Mouse (Mus musculus): ENCODE measurements around the gene Map2. TPM values are rescaled to one million over a fixed set of nuclear protein-coding genes. Genes with fewer than 3 reads are reported as not detected.

Gene Map2
- polyA plus RNA-seq (2012; rRNA removed): 1.1 and 1.6 TPM in 2 replicates

DNA sequence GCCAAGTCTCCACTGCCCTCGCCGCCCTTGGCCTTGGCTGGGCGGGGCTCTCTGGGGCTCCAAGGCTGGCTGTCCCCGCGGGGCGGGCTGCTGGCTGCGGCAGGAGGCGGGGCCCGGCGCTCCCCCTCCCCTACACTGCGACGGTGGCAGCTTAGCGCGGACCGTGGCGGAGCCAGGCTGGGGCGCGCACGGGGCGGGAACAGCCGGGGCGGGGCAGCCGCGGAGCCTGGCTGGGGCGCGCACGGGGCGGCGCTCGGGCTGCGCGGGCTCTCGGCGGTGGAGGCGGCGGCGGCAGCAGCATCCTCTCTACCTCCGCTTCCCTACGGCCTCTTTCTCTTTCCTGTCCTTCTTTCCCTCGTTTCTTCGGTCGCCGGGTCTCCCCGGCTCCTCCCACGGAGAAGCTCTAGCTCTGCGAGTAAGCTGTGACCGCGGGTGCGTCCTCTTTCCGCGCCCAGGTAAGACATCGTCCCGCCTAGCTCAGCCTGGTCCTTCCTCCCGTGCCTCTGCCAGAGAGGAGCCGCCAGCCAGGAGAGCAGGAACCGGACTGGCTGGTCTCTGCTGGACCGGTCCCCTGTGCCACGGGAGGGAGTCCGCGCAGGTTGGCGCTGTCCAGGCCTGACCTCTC is at the start of gene Map2:
Gene Map2, plus strand, starts transcription at position 233 of the 625 bp plus-strand sequence.
- Histone ChIP-seq H3K4me1 (ENCODE audit: control insufficient read depth, insufficient read depth, insufficient read length) (peaks cover 5% of the 10 kb centered on the region), H3K36me3 (ENCODE audit: control insufficient read depth, insufficient read depth, low read length) (no peaks in the 10 kb centered on the region), H3K27me3 (ENCODE audit: control insufficient read depth, insufficient read depth, low read length) (0 out of 2 replicates have a peak, but pooled peaks cover 1% of the 10 kb centered on the region), H3K4me3 (ENCODE audit: extremely low read depth, insufficient read depth, insufficient read length) (peak within 1 kb of the TSS; percentile 55), H3K27ac (ENCODE audit: insufficient read depth, low read length) (no peak within 1 kb of the TSS)
- DNase-seq (ENCODE audit: low read depth in 1 of 2, low spot score in 2 of 2): peak in 1 of 2 experiments; percentile 41
- TF ChIP-seq CTCF (IDR thresholded peaks at IDR 0.05; ENCODE audit: extremely low read depth, insufficient read depth, insufficient read length, insufficient replicate concordance): no peak
- TF ChIP-seq POLR2A (IDR thresholded peaks at IDR 0.05; ENCODE audit: low read depth, low read length): no peak
- WGBS: 3% methylated on average over 37 of the region's 61 CpGs

- TF ChIP-seq POLR2A (IDR thresholded peaks at IDR 0.05; ENCODE audit: low read depth, low read length): no peak
- TF ChIP-seq CTCF (IDR thresholded peaks at IDR 0.05; ENCODE audit: extremely low read depth, insufficient read depth, insufficient read length, insufficient replicate concordance): no peak
- DNase-seq (ENCODE audit: low read depth in 1 of 2, low spot score in 2 of 2): no peak
- H3K4me1 ChIP-seq (ENCODE audit: control insufficient read depth, insufficient read depth, insufficient read length): no peaks in the 10 kb centered on the region
- no peak overlapping the region for H3K27ac ChIP-seq (ENCODE audit: insufficient read depth, low read length)
- no peaks in the 10 kb centered on the region for H3K27me3 ChIP-seq (ENCODE audit: control insufficient read depth, insufficient read depth, low read length)
- H3K4me3 ChIP-seq (ENCODE audit: extremely low read depth, insufficient read depth, insufficient read length): no peak overlapping the region
- H3K36me3 ChIP-seq (ENCODE audit: control insufficient read depth, insufficient read depth, low read length): no peaks in the 10 kb centered on the region
Measured at GRCm38 (mm10) chr1:66133014-66133413, 42.1 kb upstream of the Map2 start.

DNA sequence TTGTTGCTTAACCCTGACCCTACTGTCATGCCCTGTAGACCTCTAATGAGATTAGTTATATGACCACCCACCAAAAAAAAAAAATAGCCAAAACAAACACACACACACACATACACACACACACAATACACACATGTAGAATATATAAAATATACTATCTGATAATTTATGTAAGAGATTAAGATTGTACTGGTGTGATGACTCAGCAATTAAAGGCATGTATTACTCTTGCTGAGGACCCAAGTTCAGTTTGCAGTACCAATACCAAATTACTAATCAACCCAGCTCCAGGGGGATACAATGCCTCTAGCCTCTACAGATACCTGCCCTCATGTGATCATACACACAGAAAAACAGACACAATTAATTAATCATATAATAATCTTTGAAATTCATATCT is 39.7 kb upstream of the Map2 start:
- no peaks in the 10 kb centered on the region for H3K27me3 ChIP-seq (ENCODE audit: control insufficient read depth, insufficient read depth, low read length)
- TF ChIP-seq POLR2A (IDR thresholded peaks at IDR 0.05; ENCODE audit: low read depth, low read length) (no peak), CTCF (IDR thresholded peaks at IDR 0.05; ENCODE audit: extremely low read depth, insufficient read depth, insufficient read length, insufficient replicate concordance) (no peak)
- H3K4me3 ChIP-seq (ENCODE audit: extremely low read depth, insufficient read depth, insufficient read length): no peak overlapping the region
- H3K27ac ChIP-seq (ENCODE audit: insufficient read depth, low read length): no peak overlapping the region
- H3K4me1 ChIP-seq (ENCODE audit: control insufficient read depth, insufficient read depth, insufficient read length): no peaks in the 10 kb centered on the region
- no peak for DNase-seq (ENCODE audit: low read depth in 1 of 2, low spot score in 2 of 2)
- H3K36me3 ChIP-seq (ENCODE audit: control insufficient read depth, insufficient read depth, low read length): no peaks in the 10 kb centered on the region

DNA sequence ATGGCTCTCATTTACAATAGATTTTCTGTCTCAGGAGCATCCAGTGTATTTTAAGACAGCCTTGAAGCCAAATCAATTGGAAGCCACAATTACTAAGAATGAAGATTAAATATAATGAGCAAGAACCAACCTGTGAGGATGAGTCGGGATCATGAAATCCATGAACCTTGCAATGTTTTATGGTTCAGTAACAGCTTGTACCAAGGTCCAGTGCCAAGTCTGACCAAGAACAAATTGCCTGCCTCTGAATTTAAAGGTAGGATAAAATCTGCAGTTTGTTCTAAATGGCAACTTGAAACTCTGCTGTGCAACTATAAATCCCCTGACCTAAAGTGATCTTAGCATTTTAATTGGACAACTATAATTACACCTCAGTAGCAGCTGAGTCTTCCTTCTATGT is 34.4 kb upstream of the Map2 start:
- no peak for TF ChIP-seq CTCF (IDR thresholded peaks at IDR 0.05; ENCODE audit: extremely low read depth, insufficient read depth, insufficient read length, insufficient replicate concordance)
- TF ChIP-seq POLR2A (IDR thresholded peaks at IDR 0.05; ENCODE audit: low read depth, low read length): no peak
- Histone ChIP-seq H3K4me3 (ENCODE audit: extremely low read depth, insufficient read depth, insufficient read length) (no peak overlapping the region), H3K27ac (ENCODE audit: insufficient read depth, low read length) (no peak overlapping the region), H3K36me3 (ENCODE audit: control insufficient read depth, insufficient read depth, low read length) (no peaks in the 10 kb centered on the region), H3K4me1 (ENCODE audit: control insufficient read depth, insufficient read depth, insufficient read length) (no peaks in the 10 kb centered on the region), H3K27me3 (ENCODE audit: control insufficient read depth, insufficient read depth, low read length) (no peaks in the 10 kb centered on the region)
- no peak for DNase-seq (ENCODE audit: low read depth in 1 of 2, low spot score in 2 of 2)
- 93% methylated on average over 1 of the region's 1 CpGs for WGBS

- no peaks in the 10 kb centered on the region for H3K27me3 ChIP-seq (ENCODE audit: control insufficient read depth, insufficient read depth, low read length)
- H3K36me3 ChIP-seq (ENCODE audit: control insufficient read depth, insufficient read depth, low read length): no peaks in the 10 kb centered on the region
- DNase-seq (ENCODE audit: low read depth in 1 of 2, low spot score in 2 of 2): no peak
- WGBS: 69% methylated on average over 3 of the region's 3 CpGs
- H3K4me3 ChIP-seq (ENCODE audit: extremely low read depth, insufficient read depth, insufficient read length): no peak overlapping the region
- H3K27ac ChIP-seq (ENCODE audit: insufficient read depth, low read length): no peak overlapping the region
- no peak for TF ChIP-seq CTCF (IDR thresholded peaks at IDR 0.05; ENCODE audit: extremely low read depth, insufficient read depth, insufficient read length, insufficient replicate concordance)
- no peak for TF ChIP-seq POLR2A (IDR thresholded peaks at IDR 0.05; ENCODE audit: low read depth, low read length)
- H3K4me1 ChIP-seq (ENCODE audit: control insufficient read depth, insufficient read depth, insufficient read length): no peaks in the 10 kb centered on the region
Measured at GRCm38 (mm10) chr1:66145180-66145579, 29.9 kb upstream of the Map2 start.

DNA sequence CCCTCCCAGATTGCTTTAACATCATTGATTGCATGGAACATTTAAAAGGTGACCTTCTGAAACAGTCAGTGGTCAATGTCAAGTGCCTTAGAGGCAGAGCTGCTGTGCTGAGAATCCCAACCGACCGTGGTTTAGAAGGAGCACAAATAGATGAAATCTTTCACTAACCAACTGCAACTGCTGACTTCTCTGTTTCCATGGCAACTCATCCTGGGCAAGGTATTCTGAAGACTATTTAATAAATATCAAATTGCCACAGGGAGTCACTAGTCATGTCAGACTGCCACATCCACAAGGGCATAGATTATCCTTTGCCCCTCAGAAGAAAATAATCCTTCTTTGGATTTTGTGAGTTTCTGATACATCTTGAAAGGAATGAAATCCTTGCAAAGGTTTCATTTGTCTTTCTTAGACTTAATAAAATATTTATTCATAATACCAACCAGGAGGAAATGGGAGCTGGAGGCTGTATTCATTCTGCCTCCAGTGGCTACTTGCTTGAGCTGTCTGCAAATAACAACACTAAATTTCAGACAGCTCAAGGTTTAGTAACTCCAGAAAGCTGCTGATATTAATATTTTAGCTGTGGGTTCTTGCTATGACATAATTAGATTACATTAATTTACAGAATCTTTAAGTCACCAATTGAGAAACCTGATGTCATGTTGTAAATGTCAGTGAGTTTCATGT is 26.1 kb upstream of the Map2 start:
- Histone ChIP-seq H3K27me3 (ENCODE audit: control insufficient read depth, insufficient read depth, low read length) (no peaks in the 10 kb centered on the region), H3K4me3 (ENCODE audit: extremely low read depth, insufficient read depth, insufficient read length) (no peak overlapping the region), H3K27ac (ENCODE audit: insufficient read depth, low read length) (no peak overlapping the region), H3K4me1 (ENCODE audit: control insufficient read depth, insufficient read depth, insufficient read length) (no peaks in the 10 kb centered on the region), H3K36me3 (ENCODE audit: control insufficient read depth, insufficient read depth, low read length) (no peaks in the 10 kb centered on the region)
- TF ChIP-seq CTCF (IDR thresholded peaks at IDR 0.05; ENCODE audit: extremely low read depth, insufficient read depth, insufficient read length, insufficient replicate concordance) (no peak), POLR2A (IDR thresholded peaks at IDR 0.05; ENCODE audit: low read depth, low read length) (no peak)
- WGBS: 73% methylated on average over 2 of the region's 2 CpGs
- DNase-seq (ENCODE audit: low read depth in 1 of 2, low spot score in 2 of 2): no peak

DNA sequence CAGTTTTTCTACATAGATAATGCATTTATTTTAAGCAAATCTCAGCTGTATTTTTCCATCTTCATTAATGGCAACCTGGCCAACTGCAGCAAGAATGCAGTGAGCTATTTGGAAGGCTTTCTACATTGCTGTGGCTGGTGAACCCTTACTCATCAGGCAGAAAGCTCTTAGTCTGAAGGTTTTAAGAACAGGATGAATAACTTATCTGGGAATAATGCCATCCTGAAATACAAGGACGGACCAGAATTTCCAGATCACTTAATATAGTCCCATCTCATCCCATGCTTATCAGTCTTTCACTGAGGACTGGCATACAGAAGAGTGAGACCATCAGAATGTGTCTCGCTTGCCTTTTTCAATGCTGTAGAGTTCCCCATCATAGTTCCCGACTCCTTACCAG is 24.3 kb upstream of the Map2 start:
- TF ChIP-seq POLR2A (IDR thresholded peaks at IDR 0.05; ENCODE audit: low read depth, low read length) (no peak), CTCF (IDR thresholded peaks at IDR 0.05; ENCODE audit: extremely low read depth, insufficient read depth, insufficient read length, insufficient replicate concordance) (no peak)
- Histone ChIP-seq H3K4me1 (ENCODE audit: control insufficient read depth, insufficient read depth, insufficient read length) (no peaks in the 10 kb centered on the region), H3K27ac (ENCODE audit: insufficient read depth, low read length) (no peak overlapping the region), H3K36me3 (ENCODE audit: control insufficient read depth, insufficient read depth, low read length) (no peaks in the 10 kb centered on the region), H3K4me3 (ENCODE audit: extremely low read depth, insufficient read depth, insufficient read length) (no peak overlapping the region), H3K27me3 (ENCODE audit: control insufficient read depth, insufficient read depth, low read length) (no peaks in the 10 kb centered on the region)
- WGBS: 92% methylated on average over 3 of the region's 3 CpGs
- DNase-seq (ENCODE audit: low read depth in 1 of 2, low spot score in 2 of 2): no peak
